Mouse (Mus musculus) testis, adult 2 months (tissue): ENCODE data around the gene Tubb5.

Source experiments
- CTCF ChIP-seq: fragments of 200-500 bp; IDR thresholded peaks from 2 replicates; pipeline ENCODE4 v1.5.1; 2012; ENCODE audit warnings: low read depth, mild to moderate bottlenecking, inconsistent platforms, low read length, moderate library complexity; ENCODE audit not compliant: control insufficient read depth, insufficient read depth, insufficient replicate concordance
- POLR2A ChIP-seq: fragments of 200-500 bp; IDR thresholded peaks from 2 replicates; pipeline ENCODE4 v1.6.1; 2012; ENCODE audit warnings: low read depth, mild to moderate bottlenecking, inconsistent platforms, low read length, moderate library complexity; ENCODE audit not compliant: control insufficient read depth

- TF ChIP-seq CTCF (no peak), POLR2A (no peak)
These were observed 22.3 kb downstream of the Tubb5 start for GRCm38 (mm10) chr17:35815836-35816235.
